Mouse (Mus musculus) erythroblast, embryonic 14.5 days (primary cell): ENCODE data around the gene Cdk6. TPM values are rescaled to one million over a fixed set of nuclear protein-coding genes. Genes with fewer than 3 reads are reported as not detected.
"Not testable (repeated sequence)": the region's sequence is repeated elsewhere in the genome, so short reads cannot be mapped to it uniquely, and the experiment has no call there.

Source experiments
- H3K27me3 ChIP-seq: 2 replicates; pipeline ENCODE4 v1.6.1; 2012; ENCODE audit warnings: inconsistent platforms; ENCODE audit not compliant: control insufficient read depth
- H3K36me3 ChIP-seq: 2 replicates; pipeline ENCODE4 v1.6.1; 2012; ENCODE audit warnings: mild to moderate bottlenecking, inconsistent platforms; ENCODE audit not compliant: control insufficient read depth
- H3K4me1 ChIP-seq: 2 replicates; pipeline ENCODE4 v1.6.1; 2012; ENCODE audit warnings: inconsistent platforms; ENCODE audit not compliant: control insufficient read depth
- H3K4me3 ChIP-seq: replicated peaks from 2 replicates; pipeline ENCODE3; 2012; ENCODE audit warnings: moderate library complexity, mild to moderate bottlenecking, inconsistent platforms
- H3K9me3 ChIP-seq: 2 replicates; pipeline ENCODE4 v1.6.1; 2012; ENCODE audit warnings: low read length, inconsistent platforms, mixed read lengths; ENCODE audit not compliant: control insufficient read depth
- GATA1 ChIP-seq: IDR thresholded peaks from 2 replicates; pipeline ENCODE4 v1.6.1; 2012; ENCODE audit warnings: low read length, inconsistent platforms, mixed read lengths
- TAL1 ChIP-seq: IDR thresholded peaks from 3 replicates; pipeline ENCODE4 v1.6.1; 2012; ENCODE audit warnings: low read length, inconsistent platforms, mixed read lengths
- polyA plus RNA-seq: library from polyadenylated mRNA; stranded (reverse); fragments of >175 nt; gene quantifications from 2 replicates; pipeline ENCODE4 v1.2.3, GENCODE M21; 2012

The Cdk6 gene
- 0.03 and 0.21 TPM in 2 replicates for polyA plus RNA-seq

DNA sequence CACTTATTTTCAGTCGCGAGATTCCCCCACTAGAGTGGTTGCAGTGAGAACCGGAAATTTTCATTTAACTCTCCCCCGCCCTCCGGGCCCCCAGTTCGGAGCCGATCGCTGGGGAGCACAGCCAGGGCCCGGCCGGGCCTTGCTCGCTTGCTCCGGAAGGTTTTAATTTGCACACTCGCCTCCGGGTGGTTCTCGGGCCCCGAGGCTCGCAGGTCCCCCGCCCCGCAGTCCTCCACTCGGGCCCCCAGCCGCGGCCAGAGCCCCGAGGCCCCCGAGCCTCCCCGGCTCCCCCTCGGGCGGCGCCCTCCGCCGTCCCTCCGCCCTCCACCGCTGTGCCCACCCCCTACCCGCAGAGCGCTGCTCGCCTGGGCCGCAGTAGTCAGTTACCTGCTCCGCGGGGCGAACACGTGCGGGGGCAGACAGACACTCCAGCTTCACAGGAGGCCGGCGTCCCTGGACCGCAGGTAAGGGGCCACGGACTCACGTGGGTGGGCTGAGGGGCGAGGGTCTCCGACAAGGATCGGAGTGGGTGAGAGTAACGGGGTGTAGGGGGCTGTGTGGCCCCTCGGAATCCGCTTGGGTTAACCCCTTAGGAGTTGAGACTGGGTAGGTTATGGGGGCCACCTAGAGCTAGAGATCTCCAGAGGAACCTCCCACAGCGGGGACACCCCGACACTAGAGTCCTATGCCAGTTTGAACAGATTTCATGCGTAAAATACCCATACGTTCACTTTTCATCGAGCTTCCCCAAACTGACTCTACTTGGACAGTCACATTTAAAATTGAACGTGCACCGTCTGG lies at the start of gene Cdk6:
Cdk6 (plus strand) TSS at position 375 of the 801 bp plus-strand sequence.
- no peak for TF ChIP-seq TAL1
- TF ChIP-seq GATA1 = no peak
- Histone ChIP-seq H3K27me3 (peaks cover 24% of the 10 kb centered on the region), H3K4me3 (peak within 1 kb of the TSS; percentile 67), H3K9me3 (no peaks in the 10 kb centered on the region), H3K4me1 (peaks cover 38% of the 10 kb centered on the region), H3K36me3 (no peaks in the 10 kb centered on the region)

DNA sequence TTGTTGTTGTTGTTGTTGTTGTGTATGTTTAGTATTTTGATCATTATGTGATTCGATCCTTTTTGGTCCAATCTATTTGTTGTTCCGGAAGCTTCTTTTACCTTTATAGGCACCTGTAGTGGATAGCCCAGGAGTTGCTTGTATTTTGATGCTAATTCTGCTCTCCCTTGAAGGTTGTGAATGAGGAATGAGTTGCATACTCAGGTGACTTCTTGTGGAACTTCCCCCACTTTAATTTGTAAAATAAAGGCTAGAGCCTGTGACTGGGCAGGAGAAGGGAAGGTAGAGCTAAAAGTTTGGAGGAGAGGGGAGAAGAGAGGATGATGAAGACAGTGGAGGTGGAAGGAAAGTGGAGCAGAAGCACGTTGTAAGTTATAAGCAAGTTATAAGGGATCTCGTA lies 47.6 kb upstream of the Cdk6 start:
- Histone ChIP-seq H3K9me3 (no peaks in the 10 kb centered on the region), H3K4me1 (no peaks in the 10 kb centered on the region), H3K27me3 (no peaks in the 10 kb centered on the region), H3K4me3 (no peak overlapping the region), H3K36me3 (no peaks in the 10 kb centered on the region)
- TF ChIP-seq GATA1 = no peak
- TF ChIP-seq TAL1 = no peak

DNA sequence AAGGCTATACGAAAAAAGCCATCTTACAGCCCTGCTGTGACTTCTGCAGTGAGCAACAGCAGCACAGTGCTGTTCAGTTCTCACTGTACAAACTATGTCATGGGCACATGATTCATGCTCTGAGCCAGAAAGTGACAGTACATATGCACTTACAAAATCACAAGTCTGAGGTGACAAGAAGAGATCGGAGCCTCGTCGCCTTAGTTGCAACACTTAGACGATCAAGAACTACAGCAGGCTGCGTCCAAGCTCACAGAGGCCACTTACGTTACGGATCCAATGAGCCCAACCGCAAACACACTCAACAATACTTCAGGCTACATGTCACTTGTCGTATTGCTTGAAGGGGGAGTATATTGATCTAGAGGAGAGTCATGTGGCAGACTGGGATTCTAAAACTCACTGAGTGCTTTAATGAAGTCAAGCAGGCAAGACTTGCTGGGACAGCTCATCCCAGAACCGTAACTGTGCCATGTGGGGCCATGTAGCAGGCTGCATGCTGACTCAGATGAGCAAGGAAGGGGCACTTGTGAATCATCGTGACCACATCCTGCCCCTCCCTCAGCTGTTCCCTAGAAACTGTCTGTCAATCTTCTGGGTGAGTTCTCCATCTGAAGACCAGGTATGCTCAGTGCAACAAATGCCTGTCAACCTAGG lies 40.4 kb upstream of the Cdk6 start:
- Histone ChIP-seq H3K36me3 (no peaks in the 10 kb centered on the region), H3K27me3 (no peaks in the 10 kb centered on the region), H3K4me1 (no peaks in the 10 kb centered on the region), H3K4me3 (no peak overlapping the region), H3K9me3 (no peaks in the 10 kb centered on the region)
- no peak for TF ChIP-seq GATA1
- no peak for TF ChIP-seq TAL1

GRCm38 (mm10) chr5:3301535-3301934 lies 39.8 kb upstream of the Cdk6 start:
- TF ChIP-seq GATA1 (no peak), TAL1 (no peak)
- Histone ChIP-seq H3K4me3 (no peak overlapping the region), H3K36me3 (no peaks in the 10 kb centered on the region), H3K27me3 (no peaks in the 10 kb centered on the region), H3K9me3 (no peaks in the 10 kb centered on the region), H3K4me1 (no peaks in the 10 kb centered on the region)

- Histone ChIP-seq H3K36me3 (no peaks in the 10 kb centered on the region), H3K4me1 (no peaks in the 10 kb centered on the region), H3K4me3 (no peak overlapping the region), H3K27me3 (no peaks in the 10 kb centered on the region), H3K9me3 (no peaks in the 10 kb centered on the region)
- TF ChIP-seq TAL1 = no peak
- no peak for TF ChIP-seq GATA1
Measured at GRCm38 (mm10) chr5:3303876-3304275, 37.4 kb upstream of the Cdk6 start.

DNA sequence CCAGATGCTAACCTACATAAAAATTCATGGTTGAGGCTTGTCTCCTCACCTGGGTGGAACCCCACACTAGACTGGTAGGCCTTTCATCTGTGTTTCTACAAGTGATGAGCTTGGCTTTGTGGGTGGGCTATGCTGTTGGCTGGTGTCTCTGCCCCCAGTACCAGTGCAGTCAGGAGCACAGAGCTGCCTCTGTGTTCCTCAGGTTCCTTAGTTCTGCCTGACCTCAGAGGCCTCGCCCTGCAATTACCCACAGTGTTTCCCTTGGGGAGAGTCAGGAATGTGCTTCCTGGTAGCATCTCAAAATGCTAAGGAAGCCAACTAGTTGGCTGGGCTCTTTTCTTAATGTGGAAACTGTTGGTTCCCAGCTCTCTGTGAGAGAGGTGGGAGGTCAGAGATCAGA lies 35.1 kb upstream of the Cdk6 start:
- Histone ChIP-seq H3K4me1 (no peaks in the 10 kb centered on the region), H3K4me3 (no peak overlapping the region), H3K36me3 (no peaks in the 10 kb centered on the region), H3K9me3 (no peaks in the 10 kb centered on the region), H3K27me3 (no peaks in the 10 kb centered on the region)
- TF ChIP-seq TAL1 = no peak
- TF ChIP-seq GATA1 = no peak

- Histone ChIP-seq H3K27me3 (no peaks in the 10 kb centered on the region), H3K4me1 (no peaks in the 10 kb centered on the region), H3K4me3 (no peak overlapping the region), H3K36me3 (no peaks in the 10 kb centered on the region), H3K9me3 (no peaks in the 10 kb centered on the region)
- TF ChIP-seq TAL1 (no peak), GATA1 (no peak)
Measured at GRCm38 (mm10) chr5:3309122-3309521, 32.2 kb upstream of the Cdk6 start.

DNA sequence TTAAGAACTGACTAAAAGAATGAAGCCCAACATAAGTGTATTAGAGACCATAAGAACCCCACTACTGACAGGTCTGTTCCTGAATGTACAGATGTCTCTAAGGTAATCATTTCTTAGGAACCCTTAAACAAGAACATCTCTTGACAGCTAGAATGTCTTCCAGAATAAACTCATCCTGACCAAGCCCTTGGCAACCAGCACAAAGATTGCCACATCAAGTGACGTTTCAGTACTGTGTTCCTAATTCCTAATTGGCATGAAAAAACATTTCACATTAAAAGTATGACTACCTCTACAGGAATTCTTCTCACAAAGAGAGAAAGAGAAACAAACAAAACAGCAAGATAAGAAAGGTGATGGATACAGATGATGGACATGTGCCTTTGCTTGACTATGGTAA lies 31.7 kb upstream of the Cdk6 start:
- Histone ChIP-seq H3K36me3 (no peaks in the 10 kb centered on the region), H3K9me3 (no peaks in the 10 kb centered on the region), H3K4me3 (no peak overlapping the region), H3K4me1 (no peaks in the 10 kb centered on the region), H3K27me3 (no peaks in the 10 kb centered on the region)
- TF ChIP-seq GATA1 (no peak), TAL1 (no peak)

- H3K4me3 ChIP-seq, H3K9me3 ChIP-seq, H3K36me3 ChIP-seq, H3K27me3 ChIP-seq, H3K4me1 ChIP-seq: not testable (repeated sequence)
Measured at GRCm38 (mm10) chr5:3311156-3311555, 30.1 kb upstream of the Cdk6 start.

DNA sequence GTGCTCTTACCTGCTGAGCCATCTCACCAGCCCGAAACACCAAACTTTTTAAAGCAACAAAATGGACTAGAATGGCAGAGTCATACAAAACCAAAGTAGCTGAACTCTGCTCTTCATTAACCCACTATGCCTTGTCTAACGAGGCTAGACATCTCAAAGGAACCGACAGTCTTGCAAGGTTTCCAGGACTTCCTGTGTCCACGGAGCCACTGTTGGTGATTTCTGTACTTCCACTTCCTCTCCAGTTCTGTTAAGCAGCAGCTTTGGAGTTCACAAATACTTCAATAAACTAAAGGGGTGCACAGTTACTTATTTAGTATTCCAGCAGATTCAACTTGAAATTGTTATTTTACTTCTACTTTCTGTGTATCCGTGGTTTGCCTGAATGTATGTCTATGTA lies 23.6 kb upstream of the Cdk6 start:
- H3K9me3 ChIP-seq, H3K4me1 ChIP-seq: not testable (repeated sequence)

More for the DNA sequence above, 23.6 kb upstream of the Cdk6 start:
- H3K4me3 ChIP-seq, H3K36me3 ChIP-seq, H3K27me3 ChIP-seq: not testable (repeated sequence)
